Mouse (Mus musculus): ENCODE measurements around the gene Rab11fip5.

Gene Rab11fip5

DNA sequence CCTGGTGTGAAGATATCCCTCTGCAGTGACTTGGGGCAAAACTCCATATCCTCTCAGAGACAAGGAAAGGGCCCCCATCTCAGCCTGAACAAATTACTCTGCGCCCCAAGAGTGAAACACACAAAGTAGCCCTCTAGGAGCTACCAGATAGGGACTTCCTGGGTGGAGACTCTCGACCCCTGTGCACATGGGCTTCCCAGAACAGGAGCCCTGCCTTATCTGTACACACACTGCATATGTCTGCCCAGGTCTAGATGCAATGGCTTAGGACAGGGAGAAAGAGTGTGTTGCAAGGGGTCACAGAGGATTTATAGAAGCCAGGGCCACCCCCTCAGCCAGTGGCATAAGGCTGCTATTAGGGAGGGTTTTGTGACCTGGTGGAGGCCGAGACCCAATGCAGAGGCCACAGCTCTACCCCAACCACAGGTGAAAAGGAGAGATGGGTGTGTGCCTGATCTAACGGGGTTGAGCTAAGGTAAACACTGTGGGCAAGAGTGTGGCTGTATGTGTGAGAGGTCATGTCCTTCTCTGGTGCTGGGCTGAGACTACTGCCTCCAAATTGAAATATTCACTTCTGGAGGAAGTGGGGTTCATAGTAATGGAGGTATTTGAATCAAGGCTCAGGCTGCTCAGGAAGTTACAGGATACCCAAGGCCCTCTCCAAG, 86.1 kb downstream of the Rab11fip5 start:
- POLR2A ChIA-PET = interaction anchor here in 3 of 4 experiments (0.6 to 6.3 kb wide), 34 partner anchors 9 to 1397 kb away, joined by 3 to 30 read pairs (median 4); partner anchors contain the start of genes Pradc1 (in 3 of the 3), Rab11fip5 (in 2 of the 3), Alms1 (in 1 of the 3) and Cct7 (in 1 of the 3)
- CTCF ChIA-PET = interaction anchor here (0.6 to 3.3 kb wide), 27 partner anchors 25 to 222 kb away, joined by 3 to 27 read pairs (median 4); partner anchors contain the start of gene Emx1 (in 1 of the 4)

DNA sequence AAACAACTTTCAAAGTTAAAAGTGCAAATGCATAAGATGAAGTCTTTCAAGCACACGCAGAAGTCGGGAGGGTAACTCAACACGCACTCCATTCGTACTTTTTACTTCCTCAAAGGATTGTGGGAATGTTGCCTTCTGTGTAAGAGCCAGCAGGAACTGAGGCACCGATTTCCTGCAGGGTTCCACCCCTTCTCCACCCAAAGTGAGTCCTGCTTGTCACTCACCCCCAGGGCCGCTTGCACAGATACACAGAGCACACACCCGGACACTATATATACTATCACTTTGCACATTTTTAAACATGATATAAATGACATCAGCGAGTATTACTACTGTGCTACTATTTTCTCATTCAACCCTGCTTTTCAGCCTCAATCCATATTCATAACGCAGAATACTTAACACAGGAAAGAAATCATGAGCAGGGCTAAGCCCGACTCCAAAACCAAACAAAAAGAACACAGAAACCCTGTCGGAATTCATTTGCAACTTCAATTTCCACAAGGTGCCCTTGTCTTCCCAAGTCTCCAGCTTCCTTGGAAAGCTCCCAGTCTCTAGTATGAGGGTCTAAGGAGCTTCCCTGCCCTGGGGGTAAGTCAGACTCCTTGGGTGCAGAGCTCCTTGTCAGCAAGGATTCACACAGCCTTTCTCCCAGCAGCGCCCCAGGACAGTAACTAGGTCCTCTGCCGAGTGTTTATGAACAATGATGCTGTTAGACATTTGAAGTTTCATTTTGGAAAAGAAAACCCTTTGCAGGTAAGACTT, 88.0 kb downstream of the Rab11fip5 start:
- CTCF ChIA-PET = interaction anchor here (0.6 to 3.3 kb wide), 24 partner anchors 18 to 1555 kb away, joined by 3 to 27 read pairs (median 5); partner anchors contain the start of genes Spr (in 2 of the 4), Emx1 (in 1 of the 4) and Sfxn5 (in 1 of the 4)
- POLR2A ChIA-PET = interaction anchor here in 3 of 4 experiments (0.7 to 6.3 kb wide), 26 partner anchors 13 to 165 kb away, joined by 3 to 30 read pairs (median 4); partner anchors contain the start of genes Pradc1 (in 3 of the 3), Cct7 (in 2 of the 3), Rab11fip5 (in 1 of the 3) and Spr (in 1 of the 3)

Data from embryonic stem cell, embryonic (primary cell).